Mouse (Mus musculus): ENCODE data around the gene Hdac10. TPM values are rescaled to one million over a fixed set of nuclear protein-coding genes. Genes with fewer than 3 reads are reported as not detected.
A peak's percentile ranks its signal among the peaks of the same experiment; 100 is the strongest.

Gene Hdac10
- polyA plus RNA-seq, 2 experiments = 5.3 to 8.1 TPM

DNA sequence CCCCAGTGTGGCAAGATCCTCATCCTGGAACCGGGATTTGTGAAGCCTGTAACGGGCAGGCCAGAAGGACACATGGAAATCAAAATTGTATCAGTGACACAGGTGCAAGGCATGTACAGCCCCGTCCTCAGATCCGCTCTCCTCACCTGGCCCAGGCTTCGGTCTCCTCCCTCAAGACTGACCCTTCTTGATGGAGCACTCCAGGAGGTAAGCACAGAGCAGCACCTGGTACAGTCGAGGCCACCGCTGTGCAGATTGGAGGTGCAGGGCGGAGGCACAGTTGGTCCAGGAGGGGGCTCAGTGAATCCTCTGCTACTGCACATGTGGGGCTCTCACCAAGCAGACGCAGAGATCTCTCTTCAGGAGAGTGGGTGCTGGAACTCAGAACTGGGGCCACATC lies 3.1 kb downstream of the Hdac10 start:
- WGBS (ENCODE audit: insufficient replicate concordance) = 78% methylated on average over 9 of the region's 9 CpGs

DNA sequence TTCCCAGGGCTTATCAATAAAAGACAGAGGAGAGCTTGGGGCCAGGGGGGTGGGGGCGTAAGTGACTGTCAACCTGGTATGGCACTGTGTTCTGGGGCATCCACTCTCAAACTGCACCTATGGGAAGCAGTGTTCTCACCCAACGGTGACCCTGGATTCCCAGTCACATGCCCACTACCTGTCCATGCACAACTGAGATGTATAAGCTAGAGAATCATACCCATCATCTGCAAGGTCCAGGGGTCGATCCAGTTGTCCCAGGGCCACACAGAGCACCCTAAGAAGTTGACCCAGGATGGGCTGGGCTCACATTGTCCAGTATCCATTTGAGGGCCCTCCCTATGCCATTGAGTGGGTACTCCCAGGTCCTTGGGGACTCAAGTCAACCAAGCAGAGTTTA lies 4.2 kb downstream of the Hdac10 start:
- no peak overlapping the region for H3K4me3 ChIP-seq (ENCODE audit: insufficient read depth in 1 of 2, low read depth in 2 of 2, low read length in 2 of 2)
- ATAC-seq (ENCODE audit: insufficient read depth) (no peak), DNase-seq (ENCODE audit: low read depth in 3 of 3, low spot score in 3 of 3) (no peak)
- H3K9me3 ChIP-seq (ENCODE audit: control insufficient read depth, low read length) = no peaks in the 10 kb centered on the region
- WGBS (ENCODE audit: insufficient replicate concordance) = 79% methylated on average over 3 of the region's 3 CpGs
- H3K36me3 ChIP-seq (replicated peaks; ENCODE audit: control insufficient read depth, insufficient read depth, low read depth) = peaks cover 4% of the 10 kb centered on the region
- no peak overlapping the region for H3K4me2 ChIP-seq (ENCODE audit: low read depth)
- H3K4me1 ChIP-seq (replicated peaks; ENCODE audit: control insufficient read depth in 2 of 2, insufficient read depth in 2 of 2, low read length in 1 of 2) = peaks cover 19 to 26% of the 10 kb centered on the region in 2 experiments
- H3K9ac ChIP-seq (replicated peaks) = no peak overlapping the region
- H3K27ac ChIP-seq = no peak overlapping the region
- no peaks in the 10 kb centered on the region for H3K27me3 ChIP-seq (ENCODE audit: control insufficient read depth, insufficient read depth, low read length)
- TF ChIP-seq EP300 (IDR thresholded peaks at IDR 0.05; ENCODE audit: low read depth) (no peak), CTCF (IDR thresholded peaks at IDR 0.05; ENCODE audit: low read depth) (no peak)

More for the DNA sequence above, 3.1 kb downstream of the Hdac10 start:
- Histone ChIP-seq H3K9ac (replicated peaks) (no peak overlapping the region), H3K27ac (no peak overlapping the region), H3K4me2 (ENCODE audit: low read depth) (no peak overlapping the region), H3K9me3 (ENCODE audit: control insufficient read depth, low read length) (no peaks in the 10 kb centered on the region), H3K4me3 (ENCODE audit: insufficient read depth in 1 of 2, low read depth in 2 of 2, low read length in 2 of 2) (no peak overlapping the region), H3K27me3 (ENCODE audit: control insufficient read depth, insufficient read depth, low read length) (no peaks in the 10 kb centered on the region), H3K4me1 (replicated peaks; ENCODE audit: control insufficient read depth in 2 of 2, insufficient read depth in 2 of 2, low read length in 1 of 2) (peaks cover 19 to 23% of the 10 kb centered on the region in 2 experiments), H3K36me3 (replicated peaks; ENCODE audit: control insufficient read depth, insufficient read depth, low read depth) (peaks cover 1% of the 10 kb centered on the region)
- TF ChIP-seq EP300 (IDR thresholded peaks at IDR 0.05; ENCODE audit: low read depth) (no peak), CTCF (IDR thresholded peaks at IDR 0.05; ENCODE audit: low read depth) (no peak)
- DNase-seq (ENCODE audit: low read depth in 3 of 3, low spot score in 3 of 3) (no peak), ATAC-seq (ENCODE audit: insufficient read depth) (no peak)

DNA sequence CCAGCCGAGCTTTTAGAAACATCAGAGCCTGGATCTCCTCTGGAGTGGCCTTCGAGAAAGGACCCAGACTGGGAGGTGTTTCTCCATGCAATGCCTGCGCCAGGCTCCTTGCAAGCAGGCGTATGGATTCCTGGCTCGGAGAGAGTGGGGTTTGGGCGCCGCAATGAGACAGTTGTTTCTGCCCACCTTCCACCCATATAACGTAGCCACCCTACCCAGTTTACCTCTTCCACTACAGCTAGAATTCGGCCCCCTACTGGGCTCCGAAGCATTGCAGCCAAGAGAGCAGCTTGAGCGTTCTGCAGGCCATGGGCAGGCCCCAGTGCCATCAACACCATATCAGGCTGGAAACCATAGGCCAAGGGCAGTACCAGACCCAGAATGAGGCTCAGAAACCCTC lies 4.9 kb downstream of the Hdac10 start:
- Histone ChIP-seq H3K4me3 (ENCODE audit: insufficient read depth in 1 of 2, low read depth in 2 of 2, low read length in 2 of 2) (peak overlapping the region; percentile 90 to 95), H3K27me3 (ENCODE audit: control insufficient read depth, insufficient read depth, low read length) (no peaks in the 10 kb centered on the region), H3K27ac (peak overlapping the region; percentile 59), H3K4me2 (ENCODE audit: low read depth) (peak overlapping the region; percentile 91), H3K9me3 (ENCODE audit: control insufficient read depth, low read length) (no peaks in the 10 kb centered on the region), H3K36me3 (replicated peaks; ENCODE audit: control insufficient read depth, insufficient read depth, low read depth) (peaks cover 8% of the 10 kb centered on the region), H3K4me1 (replicated peaks; ENCODE audit: control insufficient read depth in 2 of 2, insufficient read depth in 2 of 2, low read length in 1 of 2) (peaks cover 16 to 21% of the 10 kb centered on the region in 2 experiments), H3K9ac (replicated peaks) (peak overlapping the region; percentile 89)
- WGBS (ENCODE audit: insufficient replicate concordance) = 45% methylated on average over 11 of the region's 11 CpGs
- DNase-seq (ENCODE audit: low read depth in 3 of 3, low spot score in 3 of 3) = no peak
- TF ChIP-seq EP300 (IDR thresholded peaks at IDR 0.05; ENCODE audit: low read depth) = no peak
- peak; percentile 56 for TF ChIP-seq CTCF (IDR thresholded peaks at IDR 0.05; ENCODE audit: low read depth)
- ATAC-seq (ENCODE audit: insufficient read depth) = no peak

DNA sequence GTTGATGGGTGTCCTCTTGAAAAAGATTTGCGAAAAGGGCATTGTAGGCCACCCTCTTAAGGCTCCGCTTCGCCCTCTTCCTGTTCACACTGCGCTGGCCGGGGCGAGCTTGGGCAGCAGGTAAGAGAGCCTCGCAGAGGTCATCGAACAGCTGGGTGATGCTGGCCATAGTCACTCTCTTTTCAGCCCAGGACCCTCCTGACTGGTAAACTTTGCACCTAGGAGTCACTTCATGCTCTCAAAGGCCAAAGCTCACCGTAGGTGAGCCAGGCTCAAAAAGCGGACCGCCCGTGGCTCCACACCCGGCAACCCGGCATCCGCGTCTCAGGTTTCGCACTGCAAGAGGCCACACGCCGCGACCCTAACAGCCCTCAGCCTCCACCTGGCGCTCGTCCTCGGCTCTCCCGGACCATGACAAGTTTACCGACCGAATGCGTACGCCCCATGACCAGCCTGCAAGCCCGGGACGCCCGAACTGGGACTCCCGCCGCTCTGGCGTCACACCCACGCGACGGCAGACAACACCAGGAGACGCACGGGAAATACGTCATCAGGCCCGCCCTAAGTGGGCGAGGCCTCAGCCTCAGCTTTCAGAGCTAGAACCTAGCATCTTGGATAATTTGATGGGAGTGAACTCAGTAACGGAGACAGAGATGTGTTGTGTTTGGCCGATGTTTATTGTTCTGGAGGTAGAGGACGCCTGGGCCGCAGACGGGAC lies 5.7 kb downstream of the Hdac10 start, which contains the start of gene Tubgcp6:
Tubgcp6 (minus strand) TSS at position 464 of the 718 bp plus-strand sequence.
- peak; percentile 90 for ATAC-seq (ENCODE audit: insufficient read depth)
- Histone ChIP-seq H3K27me3 (ENCODE audit: control insufficient read depth, insufficient read depth, low read length) (no peaks in the 10 kb centered on the region), H3K4me1 (replicated peaks; ENCODE audit: control insufficient read depth in 2 of 2, insufficient read depth in 2 of 2, low read length in 1 of 2) (peaks cover 13 to 21% of the 10 kb centered on the region in 2 experiments), H3K9me3 (ENCODE audit: control insufficient read depth, low read length) (no peaks in the 10 kb centered on the region), H3K4me2 (ENCODE audit: low read depth) (peak within 1 kb of the TSS; percentile 91), H3K27ac (peak within 1 kb of the TSS; percentile 59), H3K9ac (replicated peaks) (peak within 1 kb of the TSS; percentile 89), H3K36me3 (replicated peaks; ENCODE audit: control insufficient read depth, insufficient read depth, low read depth) (peaks cover 11% of the 10 kb centered on the region), H3K4me3 (ENCODE audit: insufficient read depth in 1 of 2, low read depth in 2 of 2, low read length in 2 of 2) (peak within 1 kb of the TSS; percentile 90 to 95)
- peak; percentile 91 to 93 (median 92) for DNase-seq (ENCODE audit: low read depth in 3 of 3, low spot score in 3 of 3)
- TF ChIP-seq EP300 (IDR thresholded peaks at IDR 0.05; ENCODE audit: low read depth) (no peak), CTCF (IDR thresholded peaks at IDR 0.05; ENCODE audit: low read depth) (0 out of 2 replicates have a peak, but pooled peaks have one; percentile 2)
- under 1% methylated on average over 47 of the region's 47 CpGs for WGBS (ENCODE audit: insufficient replicate concordance)

DNA sequence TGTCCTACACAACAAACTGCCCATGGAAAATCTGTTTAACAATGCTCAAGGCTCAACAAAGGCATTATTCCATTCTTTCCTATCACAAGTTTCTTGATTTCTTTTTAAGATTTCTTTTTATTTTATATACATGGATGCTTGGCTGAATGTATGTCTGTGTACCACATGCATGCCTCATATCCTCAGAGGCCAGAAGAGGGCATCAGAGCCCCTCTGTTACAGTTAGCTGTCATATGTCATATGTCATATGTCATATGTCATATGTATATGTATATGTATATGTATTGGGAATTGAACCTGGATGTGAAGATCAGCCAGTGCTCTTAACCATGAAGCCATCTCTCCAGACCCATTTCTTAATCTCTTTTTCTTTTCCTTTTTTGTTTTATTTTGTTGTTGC lies 10.5 kb downstream of the Hdac10 start:
- H3K36me3 ChIP-seq (replicated peaks; ENCODE audit: control insufficient read depth, insufficient read depth, low read depth) = peaks cover 33% of the 10 kb centered on the region
- peaks cover 4 to 14% of the 10 kb centered on the region in 2 experiments; a peak in 3 of 4 replicates for H3K4me1 ChIP-seq (replicated peaks; ENCODE audit: control insufficient read depth in 2 of 2, insufficient read depth in 2 of 2, low read length in 1 of 2)
- H3K27me3 ChIP-seq (ENCODE audit: control insufficient read depth, insufficient read depth, low read length) = no peaks in the 10 kb centered on the region
- H3K9ac ChIP-seq (replicated peaks) = no peak overlapping the region
- H3K4me2 ChIP-seq (ENCODE audit: low read depth) = no peak overlapping the region
- H3K9me3 ChIP-seq (ENCODE audit: control insufficient read depth, low read length) = no peaks in the 10 kb centered on the region
- TF ChIP-seq CTCF (IDR thresholded peaks at IDR 0.05; ENCODE audit: low read depth) = peak; percentile 31; the same call in 1 of the 2 replicates
- no peak for TF ChIP-seq EP300 (IDR thresholded peaks at IDR 0.05; ENCODE audit: low read depth)
- DNase-seq (ENCODE audit: low read depth in 3 of 3, low spot score in 3 of 3) (no peak), ATAC-seq (ENCODE audit: insufficient read depth) (no peak)
- no peak overlapping the region for H3K27ac ChIP-seq
- H3K4me3 ChIP-seq (ENCODE audit: insufficient read depth in 1 of 2, low read depth in 2 of 2, low read length in 2 of 2) = no peak overlapping the region

All from liver, embryonic 14.5 days (tissue).